Mouse (Mus musculus) forebrain, embryonic 10.5 days (tissue): ENCODE data around the gene R3hdm2. TPM values are rescaled to one million over a fixed set of nuclear protein-coding genes. Genes with fewer than 3 reads are reported as not detected.

Source experiments
- DNase-seq: peaks from one replicate; pipeline ENCODE4 v3.0.0-alpha.2; 2017; ENCODE audit warnings: low spot score; ENCODE audit errors: extremely low spot score
- H3K27ac ChIP-seq: fragments of 300-500 bp; sonication (generic); 2 replicates; pipeline ENCODE4 v1.5.1; 2016; ENCODE audit warnings: mild to moderate bottlenecking
- H3K27me3 ChIP-seq: fragments of 300-500 bp; sonication (generic); 2 replicates; pipeline ENCODE4 v1.6.1; 2016; ENCODE audit warnings: mild to moderate bottlenecking; ENCODE audit not compliant: poor library complexity, severe bottlenecking
- H3K36me3 ChIP-seq: fragments of 300-500 bp; sonication (generic); replicated peaks from 2 replicates; pipeline ENCODE4 v1.6.1; 2016; ENCODE audit warnings: mild to moderate bottlenecking, moderate library complexity
- H3K4me1 ChIP-seq: fragments of 300-500 bp; sonication (generic); 2 replicates; pipeline ENCODE4 v1.6.1; 2016
- H3K4me3 ChIP-seq: fragments of 300-500 bp; sonication (generic); 2 replicates; pipeline ENCODE4 v1.5.1; 2016; ENCODE audit warnings: mild to moderate bottlenecking, moderate library complexity
- H3K9me3 ChIP-seq: fragments of 300-500 bp; sonication (generic); 2 replicates; pipeline ENCODE4 v1.6.1; 2016; ENCODE audit warnings: mild to moderate bottlenecking, moderate library complexity
- WGBS: fragments of 180-500 bp; shearing (Covaris S2); methylation state at CpG from one replicate; pipeline ENCODE4 v1.1.7; 2016; 5-methylcytosine and 5-hydroxymethylcytosine counted together
- polyA plus RNA-seq: library from polyadenylated mRNA; unstranded; fragments of >200 nt; fragmentation: Nextera tagmentation; extraction: Ambion mirVana; gene quantifications from 2 replicates; pipeline ENCODE4 v1.2.1, GENCODE M21; 2016

Gene R3hdm2
- polyA plus RNA-seq, 1 experiment from 2014 or later, result 27.2 TPM

- H3K36me3 ChIP-seq, result peaks cover 7% of the 10 kb centered on the region; the same call in 1 of the 2 replicates
- no peaks in the 10 kb centered on the region for H3K27me3 ChIP-seq
- 72% methylated on average over 1 of the region's 1 CpGs for WGBS
- no peak for DNase-seq
- no peak overlapping the region for H3K4me3 ChIP-seq
- H3K4me1 ChIP-seq, result peaks cover 10% of the 10 kb centered on the region
- H3K27ac ChIP-seq, result no peak overlapping the region
- H3K9me3 ChIP-seq, result no peaks in the 10 kb centered on the region
Measured at GRCm38 (mm10) chr10:127413585-127413984, 33.5 kb downstream of the R3hdm2 start.

DNA sequence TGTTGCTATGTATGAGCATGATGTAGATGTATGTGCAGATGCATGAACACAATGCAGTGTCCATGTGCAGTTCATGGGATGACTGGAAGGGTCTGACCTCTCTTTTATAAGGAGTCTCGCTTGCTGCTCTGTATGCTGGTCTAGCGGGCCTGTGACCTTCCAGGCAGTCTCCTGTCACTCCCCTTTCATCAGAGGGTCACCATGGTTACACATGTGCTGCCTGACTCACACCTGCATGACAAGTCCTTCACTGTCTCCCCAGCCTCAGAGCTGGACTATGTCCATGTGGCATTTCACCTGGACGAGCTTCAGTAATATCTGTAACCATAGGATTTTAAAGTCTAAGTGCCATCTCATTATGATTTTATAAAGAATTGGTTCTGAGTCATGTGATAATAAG is 34.0 kb downstream of the R3hdm2 start:
- WGBS, result 83% methylated on average over 3 of the region's 3 CpGs
- H3K27ac ChIP-seq, result no peak overlapping the region
- no peak overlapping the region for H3K4me3 ChIP-seq
- no peak for DNase-seq
- H3K4me1 ChIP-seq, result peaks cover 10% of the 10 kb centered on the region
- no peaks in the 10 kb centered on the region for H3K27me3 ChIP-seq
- H3K36me3 ChIP-seq, result peaks cover 7% of the 10 kb centered on the region; the same call in 1 of the 2 replicates
- no peaks in the 10 kb centered on the region for H3K9me3 ChIP-seq

DNA sequence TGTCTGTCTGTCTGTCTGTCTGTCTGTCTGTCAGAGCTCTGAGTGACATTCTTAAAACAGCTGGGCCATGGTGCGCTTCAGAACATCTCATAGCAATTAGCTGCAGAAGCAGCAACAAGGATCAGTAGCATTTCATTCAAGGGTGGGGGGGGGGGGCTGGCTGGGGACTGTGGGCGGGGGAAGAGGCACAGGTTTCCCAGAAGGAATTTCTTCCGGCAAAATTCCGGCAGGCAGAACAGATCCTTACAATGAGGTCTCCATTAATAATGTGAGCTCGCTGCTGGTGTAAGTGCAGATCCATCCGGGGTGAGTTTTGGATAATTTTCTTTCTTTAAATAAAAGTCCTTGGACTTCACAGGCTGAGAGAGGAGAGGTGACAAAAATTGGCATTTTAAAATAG is 40.0 kb downstream of the R3hdm2 start:
- H3K4me3 ChIP-seq, result peak overlapping the region; percentile 23; the same call in 1 of the 2 replicates
- 6% methylated on average over 6 of the region's 6 CpGs for WGBS
- no peak for DNase-seq

GRCm38 (mm10) chr10:127420676-127421353 is 40.7 kb downstream of the R3hdm2 start:
- DNase-seq, result no peak
- WGBS, result 11% methylated on average over 9 of the region's 9 CpGs
- no peak overlapping the region for H3K27ac ChIP-seq

More for the DNA sequence above, 40.0 kb downstream of the R3hdm2 start:
- no peaks in the 10 kb centered on the region for H3K27me3 ChIP-seq
- no peaks in the 10 kb centered on the region for H3K9me3 ChIP-seq
- H3K4me1 ChIP-seq, result peaks cover 41% of the 10 kb centered on the region
- H3K27ac ChIP-seq, result no peak overlapping the region
- H3K36me3 ChIP-seq, result no peaks in the 10 kb centered on the region

GRCm38 (mm10) chr10:127422047-127422446 is 41.9 kb downstream of the R3hdm2 start:
- Histone ChIP-seq H3K4me3 (no peak overlapping the region), H3K9me3 (no peaks in the 10 kb centered on the region), H3K4me1 (peaks cover 59% of the 10 kb centered on the region), H3K36me3 (no peaks in the 10 kb centered on the region), H3K27me3 (no peaks in the 10 kb centered on the region), H3K27ac (no peak overlapping the region)
- peak; percentile 32 for DNase-seq
- WGBS, result 29% methylated on average over 6 of the region's 6 CpGs

More at GRCm38 (mm10) chr10:127420676-127421353, 40.7 kb downstream of the R3hdm2 start:
- H3K27me3 ChIP-seq, result no peaks in the 10 kb centered on the region
- no peaks in the 10 kb centered on the region for H3K9me3 ChIP-seq
- peak overlapping the region; percentile 23; the same call in 1 of the 2 replicates for H3K4me3 ChIP-seq
- H3K36me3 ChIP-seq, result no peaks in the 10 kb centered on the region
- H3K4me1 ChIP-seq, result peaks cover 48% of the 10 kb centered on the region

GRCm38 (mm10) chr10:127425794-127426193 is 45.7 kb downstream of the R3hdm2 start:
- H3K4me1 ChIP-seq, result peaks cover 43% of the 10 kb centered on the region
- peaks cover 6% of the 10 kb centered on the region; the same call in 1 of the 2 replicates for H3K36me3 ChIP-seq
- H3K27me3 ChIP-seq, result no peaks in the 10 kb centered on the region
- 0 out of 2 replicates have a peak overlapping the region, but pooled peaks have one; percentile 44 for H3K27ac ChIP-seq
- no peak for DNase-seq
- WGBS, result 85% methylated on average over 2 of the region's 2 CpGs
- H3K9me3 ChIP-seq, result 0 out of 2 replicates have a peak, but pooled peaks cover 5% of the 10 kb centered on the region
- H3K4me3 ChIP-seq, result no peak overlapping the region

DNA sequence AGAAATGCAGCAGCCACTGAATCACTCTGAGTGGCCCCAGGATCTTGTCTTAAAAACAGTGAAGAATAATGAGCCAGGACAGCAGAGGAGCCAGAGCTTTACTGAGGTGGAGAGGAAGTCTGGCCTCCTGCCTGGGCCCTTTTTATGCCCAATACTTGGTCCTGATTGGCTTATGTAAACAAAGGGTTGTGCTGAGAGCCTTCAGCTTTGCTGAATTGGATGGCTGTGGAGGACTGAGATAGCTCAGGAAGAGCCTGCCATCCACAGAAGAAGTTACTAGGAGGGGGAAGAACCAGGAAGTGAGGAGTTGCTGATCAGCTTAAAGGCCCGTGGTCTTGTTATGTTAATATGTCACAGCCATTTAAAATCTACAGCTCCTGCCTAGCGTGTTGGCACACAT is 46.5 kb downstream of the R3hdm2 start:
- 34% methylated on average over 2 of the region's 2 CpGs for WGBS
- 0 out of 2 replicates have a peak, but pooled peaks cover 5% of the 10 kb centered on the region for H3K9me3 ChIP-seq
- no peaks in the 10 kb centered on the region for H3K27me3 ChIP-seq
- peak overlapping the region; percentile 65 for H3K27ac ChIP-seq
- H3K4me3 ChIP-seq, result no peak overlapping the region
- no peak for DNase-seq
- peaks cover 9% of the 10 kb centered on the region; the same call in 1 of the 2 replicates for H3K36me3 ChIP-seq
- H3K4me1 ChIP-seq, result peaks cover 34% of the 10 kb centered on the region

DNA sequence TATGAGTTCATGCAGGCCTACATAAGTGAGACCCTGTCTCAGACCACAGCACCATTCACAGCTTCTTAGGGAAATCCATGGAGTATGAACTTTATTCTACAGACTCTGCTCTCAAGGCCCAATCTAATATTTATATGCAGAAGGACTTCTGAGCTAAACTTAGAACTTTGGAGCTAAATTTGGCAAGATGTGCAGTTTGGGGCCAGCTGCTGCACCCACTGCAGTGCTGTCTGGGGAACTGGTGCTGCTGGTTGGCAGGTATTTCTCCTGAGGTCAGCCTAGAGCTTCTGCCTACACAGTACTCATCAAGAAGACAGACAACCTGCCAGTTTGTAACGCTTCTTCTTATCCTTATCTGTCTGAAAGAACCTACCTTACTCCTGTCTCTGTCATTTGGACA is 47.0 kb downstream of the R3hdm2 start:
- no peak overlapping the region for H3K4me3 ChIP-seq
- peaks cover 9% of the 10 kb centered on the region; the same call in 1 of the 2 replicates for H3K36me3 ChIP-seq
- WGBS, result 94% methylated on average over 1 of the region's 1 CpGs
- 0 out of 2 replicates have a peak overlapping the region, but pooled peaks have one; percentile 65 for H3K27ac ChIP-seq
- peaks cover 30% of the 10 kb centered on the region for H3K4me1 ChIP-seq
- no peak for DNase-seq
- H3K27me3 ChIP-seq, result no peaks in the 10 kb centered on the region
- H3K9me3 ChIP-seq, result 0 out of 2 replicates have a peak, but pooled peaks cover 5% of the 10 kb centered on the region

DNA sequence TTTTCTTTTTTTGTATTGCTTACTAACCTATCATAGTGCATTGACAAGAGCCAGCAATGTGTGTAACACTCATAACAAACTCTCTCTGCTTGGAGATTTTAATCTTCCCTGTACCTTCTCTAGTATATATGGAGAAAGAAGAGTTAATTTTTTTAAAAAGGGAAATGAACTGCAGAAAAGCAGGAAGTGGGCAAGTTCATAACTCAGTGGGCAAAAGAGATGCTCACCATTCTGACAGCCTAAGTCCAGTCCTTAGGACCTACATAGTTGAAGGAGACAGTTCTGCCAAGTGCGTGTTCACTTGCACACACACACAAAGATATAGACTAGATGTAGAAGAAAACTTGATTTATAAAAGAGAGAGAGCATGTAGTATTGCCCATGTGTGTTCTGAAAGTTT is 47.9 kb downstream of the R3hdm2 start:
- Histone ChIP-seq H3K4me3 (no peak overlapping the region), H3K9me3 (0 out of 2 replicates have a peak, but pooled peaks cover 5% of the 10 kb centered on the region), H3K27ac (no peak overlapping the region), H3K36me3 (peaks cover 9% of the 10 kb centered on the region; the same call in 1 of the 2 replicates), H3K27me3 (no peaks in the 10 kb centered on the region), H3K4me1 (peaks cover 21% of the 10 kb centered on the region)
- 94% methylated on average over 1 of the region's 1 CpGs for WGBS
- no peak for DNase-seq

DNA sequence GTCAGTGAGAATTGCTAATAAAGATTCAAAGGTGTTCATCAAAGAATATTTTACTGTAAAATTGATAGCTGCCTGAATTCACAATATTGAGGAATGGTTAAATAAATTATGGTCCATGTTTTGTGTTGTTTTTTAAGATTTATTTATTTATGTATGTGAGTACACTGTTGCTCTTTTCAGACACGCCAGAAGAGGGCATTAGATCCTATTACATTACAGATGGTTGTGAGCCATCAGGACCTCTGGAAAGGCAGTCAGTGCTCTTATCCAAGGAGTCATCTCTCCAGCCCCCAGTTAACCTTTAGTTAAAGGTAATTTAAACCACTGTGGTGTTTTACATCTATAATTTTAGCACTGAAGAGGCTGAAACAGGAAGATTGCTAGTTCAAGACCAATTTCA is 49.4 kb downstream of the R3hdm2 start:
- 0 out of 2 replicates have a peak, but pooled peaks cover 5% of the 10 kb centered on the region for H3K9me3 ChIP-seq
- 57% methylated on average over 1 of the region's 1 CpGs for WGBS

DNA sequence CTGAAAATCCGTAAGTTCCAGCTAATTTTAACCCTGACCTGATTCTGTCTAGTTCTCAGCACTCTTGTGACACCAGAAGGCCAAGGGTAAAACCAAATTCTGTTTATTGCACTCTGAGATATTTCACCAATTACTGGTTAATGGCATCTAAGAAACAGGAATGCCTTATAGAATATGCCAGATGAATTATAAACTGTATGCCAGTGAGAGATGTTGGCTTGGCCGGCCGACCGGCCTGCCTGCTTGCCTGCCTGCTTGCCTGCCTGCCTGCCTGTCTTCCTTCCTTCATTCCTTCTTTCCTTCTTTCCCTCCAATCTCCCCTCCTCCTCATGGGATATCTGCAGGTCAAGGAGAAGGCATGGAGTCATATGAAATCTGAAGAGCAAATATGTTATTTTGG is 52.3 kb downstream of the R3hdm2 start:
- Histone ChIP-seq H3K4me1 (no peaks in the 10 kb centered on the region), H3K9me3 (0 out of 2 replicates have a peak, but pooled peaks cover 5% of the 10 kb centered on the region), H3K36me3 (peaks cover 9% of the 10 kb centered on the region; the same call in 1 of the 2 replicates), H3K27ac (no peak overlapping the region), H3K4me3 (no peak overlapping the region), H3K27me3 (no peaks in the 10 kb centered on the region)
- WGBS, result 93% methylated on average over 4 of the region's 4 CpGs
- no peak for DNase-seq

More for the DNA sequence above, 49.4 kb downstream of the R3hdm2 start:
- Histone ChIP-seq H3K36me3 (peaks cover 9% of the 10 kb centered on the region; the same call in 1 of the 2 replicates), H3K4me1 (peaks cover 19% of the 10 kb centered on the region), H3K4me3 (no peak overlapping the region), H3K27me3 (no peaks in the 10 kb centered on the region), H3K27ac (no peak overlapping the region)
- DNase-seq, result no peak

DNA sequence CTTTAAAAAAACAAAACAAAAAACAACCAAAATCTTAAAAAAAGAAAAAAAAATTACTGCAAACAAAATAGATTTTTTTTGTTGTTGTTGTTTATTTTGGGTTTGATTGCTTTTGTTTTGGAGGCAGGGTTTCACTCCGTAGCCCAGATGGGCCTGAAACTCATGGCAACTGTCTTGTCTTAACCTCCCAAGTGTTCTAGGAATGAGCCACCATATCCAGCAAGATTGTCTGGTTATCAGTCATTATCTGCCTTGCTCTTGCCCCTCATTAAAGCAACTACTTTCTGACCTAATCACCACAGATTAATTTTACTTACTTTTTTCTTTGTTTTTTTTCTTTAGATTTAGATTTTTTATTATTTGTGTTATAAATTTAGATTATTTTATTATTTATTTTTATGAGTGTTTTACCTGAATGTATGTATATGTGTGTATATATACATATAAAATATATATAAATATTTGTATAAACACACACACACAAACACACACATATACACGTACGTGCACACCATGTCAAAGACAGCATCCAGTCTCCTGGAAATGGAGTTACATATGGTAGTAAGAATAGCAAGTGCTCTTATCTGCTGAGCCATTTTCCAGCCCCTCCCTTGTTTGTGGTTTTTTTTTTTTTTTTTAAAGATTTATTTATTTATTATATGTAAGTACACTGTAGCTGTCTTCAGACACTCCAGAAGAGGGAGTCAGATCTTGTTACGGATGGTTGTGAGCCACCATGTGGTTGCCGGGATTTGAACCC is 57.4 kb downstream of the R3hdm2 start:
- Histone ChIP-seq H3K27ac (no peak overlapping the region), H3K4me1 (no peaks in the 10 kb centered on the region), H3K4me3 (no peak overlapping the region), H3K27me3 (no peaks in the 10 kb centered on the region), H3K9me3 (no peaks in the 10 kb centered on the region), H3K36me3 (no peaks in the 10 kb centered on the region)
- 91% methylated on average over 5 of the region's 5 CpGs for WGBS
- DNase-seq, result no peak
